Comparison of ENCODE assay signal across 12 mouse cellular contexts in genomic region chr11:71144661-71145060, GRCm38 (mm10). TPM values are rescaled to one million over a fixed set of nuclear protein-coding genes. Genes with fewer than 3 reads are reported as not detected.
DNase-seq lines count a peak whose midpoint lies in the region; ATAC-seq and TF ChIP-seq lines count a peak whose summit lies in the region.
"Had no signal": no experiment of that assay in that cellular context is flagged by ENCODE, and none has a peak within 500 bp of the region (broad histone marks: within the 10 kb centered on the region; RNA-seq: fewer than 3 reads in every experiment).

Nlrp1a (minus strand) TSS chr11:71144704.

- H3K4me1 ChIP-seq in lung, adult 2 months (ENCODE audit: control insufficient read depth, insufficient read depth, low read length): no peaks in the 10 kb centered on the region
- no peaks in the 10 kb centered on the region for H3K4me1 ChIP-seq in midbrain, embryonic 11.5 days (ENCODE audit: control insufficient read depth, insufficient read depth, low read length)
- H3K4me1 ChIP-seq: forebrain, embryonic 13.5 days; heart, embryonic 15.5 days; midbrain, embryonic 12.5 days had no signal

- no peak for DNase-seq in gastrocnemius, adult 2 months
- no peak for DNase-seq in gastrocnemius, adult 8-10 months (ENCODE audit: low spot score in 2 of 2)
- peak; percentile 33 to 35 for DNase-seq in lung, adult 18-20 months
- DNase-seq in lung, adult 2 months: no peak
- DNase-seq in lung, postnatal 36 days: peak; percentile 45
- DNase-seq in thymus, postnatal 25 days: peak; percentile 15
- no peak for DNase-seq in midbrain, embryonic 11.5 days (ENCODE audit: low spot score, missing footprints)
- DNase-seq: cerebellum, adult 8-10 months had no signal

- no peak for ATAC-seq in erythroblast, adult 5-6 weeks (replicated peaks; ENCODE audit: low FRiP score, poor library complexity, severe bottlenecking)
- no peak for ATAC-seq in midbrain, embryonic 11.5 days (ENCODE audit: low FRiP score)
- ATAC-seq: forebrain, embryonic 13.5 days had no signal

- no peaks in the 10 kb centered on the region for H3K36me3 ChIP-seq in midbrain, embryonic 11.5 days (ENCODE audit: control insufficient read depth, insufficient read depth, low read length)
- H3K36me3 ChIP-seq: heart, embryonic 15.5 days; midbrain, embryonic 12.5 days had no signal

- no peak within 1 kb of the TSS for H3K4me2 ChIP-seq in midbrain, embryonic 11.5 days
- H3K4me2 ChIP-seq: forebrain, embryonic 13.5 days; heart, embryonic 15.5 days; midbrain, embryonic 12.5 days had no signal

- no peak within 1 kb of the TSS for H3K9ac ChIP-seq in midbrain, embryonic 11.5 days (ENCODE audit: low read length)
- H3K9ac ChIP-seq: forebrain, embryonic 13.5 days; heart, embryonic 15.5 days; midbrain, embryonic 12.5 days had no signal

- H3K4me3 ChIP-seq in gastrocnemius, adult 2 months: peak within 1 kb of the TSS; percentile 48
- no peak within 1 kb of the TSS for H3K4me3 ChIP-seq in lung, adult 2 months (replicated peaks; ENCODE audit: extremely low read depth, low read depth, low read length)
- H3K4me3 ChIP-seq in midbrain, embryonic 11.5 days (ENCODE audit: low read depth, low read length): no peak within 1 kb of the TSS
- H3K4me3 ChIP-seq: forebrain, embryonic 13.5 days; heart, embryonic 15.5 days; midbrain, embryonic 12.5 days had no signal

- H3K27ac ChIP-seq in gastrocnemius, adult 2 months: peak within 1 kb of the TSS; percentile 79
- H3K27ac ChIP-seq in midbrain, embryonic 11.5 days (ENCODE audit: low read depth, low read length): no peak within 1 kb of the TSS
- H3K27ac ChIP-seq: forebrain, embryonic 13.5 days; heart, embryonic 15.5 days; midbrain, embryonic 12.5 days had no signal

- no peak for TF ChIP-seq POLR2A in lung, adult 2 months (IDR thresholded peaks at IDR 0.05; ENCODE audit: borderline replicate concordance, extremely low read depth, low read depth, low read length)

- no peaks in the 10 kb centered on the region for H3K9me3 ChIP-seq in midbrain, embryonic 11.5 days (ENCODE audit: control insufficient read depth, low read length)
- H3K9me3 ChIP-seq: forebrain, embryonic 13.5 days; heart, embryonic 15.5 days; midbrain, embryonic 12.5 days had no signal

- H3K27me3 ChIP-seq in midbrain, embryonic 11.5 days (ENCODE audit: control insufficient read depth, insufficient read depth, low read length): no peaks in the 10 kb centered on the region
- H3K27me3 ChIP-seq: forebrain, embryonic 13.5 days; heart, embryonic 15.5 days; midbrain, embryonic 12.5 days had no signal

- 37% methylated on average over 3 of the region's 3 CpGs for WGBS in lung, adult 2 months
- WGBS in midbrain, embryonic 11.5 days: 84% methylated on average over 3 of the region's 3 CpGs

- TF ChIP-seq CTCF in gastrocnemius, adult 2 months (IDR thresholded peaks at IDR 0.05): no peak
- TF ChIP-seq CTCF in lung, adult 2 months (IDR thresholded peaks at IDR 0.05; ENCODE audit: insufficient read depth, low read length): no peak

- intact Hi-C loops in gastrocnemius, adult 2 months (cut with DNase I): no loop called here

RNA-seq across cellular contexts. Expression of gene Nlrp1a, which starts in this region (rescaled TPM):
- under 1 TPM; 0.18 to 0.28 TPM for total RNA-seq in gastrocnemius, adult 2 months (2021)
- under 1 TPM; 0.22 to 0.27 (median 0.25) TPM for total RNA-seq in gastrocnemius, adult 8-10 months (2022)
- 0.10 TPM in 1 of 2 replicates, not detected in the other for polyA plus RNA-seq in lung, adult 2 months (2012; rRNA removed)
- 0.38 and 1.0 TPM in 2 replicates for total RNA-seq in erythroblast, adult 5-6 weeks (2015; ENCODE audit: low replicate concordance)
- 3.2 and 3.5 TPM in 2 replicates for total RNA-seq in erythroblast, adult 5-6 weeks (2017; ENCODE audit: low replicate concordance)
- 0.10 and 0.19 TPM in 2 replicates for polyA plus RNA-seq in midbrain, embryonic 11.5 days (2014; fragmentation: Nextera tagmentation; extraction: Ambion mirVana)
- polyA plus RNA-seq: forebrain, embryonic 13.5 days had no signal

Comparison
In these comparisons a context has a peak if more than half of its experiments do, and no peak if none do; other contexts are left out.
1. DNase-seq: peak in lung, adult 18-20 months (2 of 2), lung, postnatal 36 days (single experiment) and thymus, postnatal 25 days (single experiment); none in gastrocnemius, adult 2 months (single experiment), gastrocnemius, adult 8-10 months (0 of 2), lung, adult 2 months (single experiment) and midbrain, embryonic 11.5 days (single experiment).